Mouse (Mus musculus): ENCODE results near the gene Pde4c. TPM values are rescaled to one million over a fixed set of nuclear protein-coding genes. Genes with fewer than 3 reads are reported as not detected.
A peak's percentile ranks its signal among the peaks of the same experiment; 100 is the strongest.

The Pde4c gene
- polyA plus RNA-seq, 1 experiment from 2014 or later: not detected

DNA sequence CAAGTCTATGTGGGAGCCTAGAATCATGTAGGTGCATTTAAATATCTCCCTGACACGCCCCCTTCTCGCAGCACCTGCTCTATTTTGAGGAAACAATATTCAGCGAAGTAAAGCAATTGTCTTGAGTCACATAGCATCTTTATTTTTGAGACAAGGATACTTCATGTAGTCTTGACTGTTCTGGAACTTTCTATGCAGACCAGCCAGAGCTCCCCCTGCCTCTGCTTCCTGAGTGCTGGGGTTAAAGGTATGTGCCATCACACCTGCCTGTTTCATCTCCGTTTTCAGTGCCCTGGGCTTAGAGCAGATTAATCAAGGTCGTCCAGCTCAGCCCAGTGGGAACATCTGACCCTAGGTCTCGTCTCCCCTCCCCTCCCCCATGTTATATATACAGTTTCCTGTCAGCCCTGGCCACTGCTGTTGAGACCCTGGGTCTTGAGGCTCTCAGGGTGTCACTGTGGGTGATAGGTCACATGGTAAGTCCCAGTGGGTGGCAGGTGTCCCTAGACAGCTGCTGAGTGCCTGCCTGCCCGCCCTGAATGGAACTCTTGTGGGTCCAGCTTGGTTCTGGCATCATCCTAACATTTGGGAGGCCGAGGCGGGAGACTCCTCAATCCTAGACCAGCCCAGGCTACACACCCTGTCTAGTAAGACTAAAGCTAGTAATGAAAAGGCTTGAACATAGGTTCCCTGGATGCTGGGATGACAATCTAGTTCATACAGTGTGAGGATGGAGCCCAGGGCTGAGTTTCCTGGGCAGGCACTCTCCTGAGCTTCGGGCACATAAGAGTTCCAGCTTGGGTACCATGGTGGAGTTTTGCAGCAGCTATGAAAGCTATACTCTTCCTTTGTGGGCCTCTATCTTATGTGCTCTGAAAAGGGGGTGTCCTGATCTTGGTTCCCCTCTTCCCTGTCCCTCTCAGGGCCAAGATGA lies 22.2 kb upstream of the Pde4c start:
- peak overlapping the region; percentile 10; the same call in 1 of the 2 replicates for H3K4me3 ChIP-seq (ENCODE audit: inconsistent target)
- 64% methylated on average over 10 of the region's 10 CpGs for WGBS (ENCODE audit: missing documents)
- no peak overlapping the region for H3K27ac ChIP-seq
- H3K79me2 ChIP-seq (ENCODE audit: inconsistent target): no peaks in the 10 kb centered on the region; the same call in 1 of the 2 replicates
- H3K36me3 ChIP-seq (ENCODE audit: inconsistent target): no peaks in the 10 kb centered on the region

DNA sequence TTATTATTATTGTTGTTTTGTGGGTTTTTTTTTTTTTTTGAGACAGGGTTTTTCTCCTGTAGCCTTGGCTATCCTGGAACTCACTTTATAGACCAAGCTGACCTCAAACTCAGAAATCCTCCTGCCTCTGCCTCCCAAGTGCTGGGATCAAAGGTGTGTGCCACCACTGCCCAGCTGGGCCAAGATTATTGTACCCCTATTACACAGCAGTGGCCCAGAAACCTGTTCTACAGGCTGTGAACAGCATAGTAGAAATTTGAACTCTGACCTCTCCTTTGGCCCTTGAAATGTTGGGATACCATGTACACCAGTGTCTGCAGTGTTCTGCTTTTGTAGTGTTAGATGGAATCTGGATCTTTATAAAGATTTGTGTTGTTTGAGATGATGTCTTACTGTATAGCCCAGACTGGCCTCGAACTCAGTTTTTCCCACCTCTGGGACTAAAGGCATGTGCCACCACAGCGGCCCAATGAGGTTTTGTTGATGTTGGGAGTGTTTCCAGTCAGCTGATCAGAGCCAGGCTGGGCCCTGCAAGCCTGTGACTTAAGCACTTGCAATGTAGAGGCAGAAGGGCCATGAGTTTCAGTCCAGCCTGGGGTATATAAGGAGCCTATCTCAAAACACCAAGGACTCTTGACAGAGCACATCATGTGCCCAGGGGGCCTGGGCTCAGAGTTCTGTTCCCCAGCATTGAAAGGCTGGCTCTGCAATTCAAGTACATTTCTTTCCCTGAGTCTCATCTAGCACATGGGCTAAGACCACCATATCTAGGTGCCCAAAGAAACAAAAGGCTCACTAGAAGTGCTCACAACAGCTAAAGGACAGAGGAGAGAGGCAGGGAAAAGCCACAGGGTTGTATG lies 21.3 kb upstream of the Pde4c start:
- no peak overlapping the region for H3K4me3 ChIP-seq (ENCODE audit: inconsistent target)
- no peaks in the 10 kb centered on the region; the same call in 1 of the 2 replicates for H3K79me2 ChIP-seq (ENCODE audit: inconsistent target)
- H3K36me3 ChIP-seq (ENCODE audit: inconsistent target): no peaks in the 10 kb centered on the region
- 94% methylated on average over 2 of the region's 2 CpGs for WGBS (ENCODE audit: missing documents)
- H3K27ac ChIP-seq: no peak overlapping the region

DNA sequence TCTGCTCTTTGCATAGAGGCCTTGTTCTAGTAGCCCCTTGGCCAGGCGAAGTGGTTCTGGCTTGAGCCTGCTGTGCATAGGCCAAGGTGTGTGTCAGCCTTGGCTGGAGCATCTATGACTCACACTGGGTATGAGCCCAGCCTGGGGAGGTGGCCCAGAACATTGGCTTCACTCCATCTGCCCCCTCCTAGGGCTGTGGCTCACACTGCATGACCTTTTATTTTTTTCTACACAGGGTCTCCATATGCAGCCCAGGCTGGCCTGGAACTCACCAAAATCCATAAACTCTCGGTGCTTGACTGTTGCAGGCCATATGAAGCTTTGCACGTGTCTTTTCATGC lies 20.7 kb upstream of the Pde4c start:
- WGBS (ENCODE audit: missing documents): 93% methylated on average over 3 of the region's 3 CpGs

DNA sequence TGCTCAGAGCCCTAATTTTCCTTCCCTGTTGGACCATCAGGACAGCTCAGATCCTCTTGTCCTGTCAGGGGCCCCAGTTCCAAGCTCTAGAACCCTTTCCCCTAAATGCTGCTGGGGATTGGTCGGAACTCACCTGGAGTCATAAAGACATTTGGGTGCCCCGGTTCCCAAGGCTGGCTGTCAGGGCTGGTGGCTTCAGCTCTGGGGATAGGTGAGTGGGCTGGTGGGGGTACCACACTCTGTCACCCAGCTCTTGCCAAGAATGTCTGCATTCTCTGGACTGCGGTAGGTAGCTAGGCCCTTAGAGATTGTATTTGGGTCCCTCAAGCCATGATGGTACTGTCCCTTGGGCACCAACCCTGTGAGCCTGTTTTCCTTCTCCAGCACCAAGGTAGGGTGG lies 20.2 kb upstream of the Pde4c start, which contains the start of gene Iqcn:
Gene Iqcn, plus strand, starts transcription at position 171 of the 400 bp plus-strand sequence.
- no peaks in the 10 kb centered on the region; the same call in 1 of the 2 replicates for H3K79me2 ChIP-seq (ENCODE audit: inconsistent target)
- H3K4me3 ChIP-seq (ENCODE audit: inconsistent target): no peak within 1 kb of the TSS
- 95% methylated on average over 3 of the region's 3 CpGs for WGBS (ENCODE audit: missing documents)
- H3K36me3 ChIP-seq (ENCODE audit: inconsistent target): no peaks in the 10 kb centered on the region
- H3K27ac ChIP-seq: no peak within 1 kb of the TSS

More for the DNA sequence above, 20.7 kb upstream of the Pde4c start:
- H3K36me3 ChIP-seq (ENCODE audit: inconsistent target): no peaks in the 10 kb centered on the region
- H3K27ac ChIP-seq: no peak overlapping the region
- no peak overlapping the region for H3K4me3 ChIP-seq (ENCODE audit: inconsistent target)
- H3K79me2 ChIP-seq (ENCODE audit: inconsistent target): no peaks in the 10 kb centered on the region; the same call in 1 of the 2 replicates

DNA sequence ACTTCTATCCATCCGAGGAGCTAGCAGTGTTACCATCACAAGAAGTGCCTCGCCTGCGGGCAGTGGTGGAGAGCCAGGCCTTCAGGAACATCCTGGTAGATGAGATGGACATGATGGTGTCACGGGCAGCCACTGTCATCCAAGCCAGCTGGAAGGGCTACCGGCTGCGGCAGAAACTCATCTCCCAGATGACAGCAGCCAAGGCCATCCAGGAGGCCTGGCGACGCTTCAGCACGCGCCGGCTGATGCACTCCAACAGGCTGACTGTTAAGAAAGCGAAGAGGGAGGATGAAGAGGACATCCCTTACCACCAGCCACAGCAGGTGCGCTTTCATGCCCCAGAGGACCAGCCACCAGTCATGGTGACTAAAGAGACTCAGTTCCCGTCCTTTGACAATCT lies 15.2 kb upstream of the Pde4c start:
- 92% methylated on average over 14 of the region's 14 CpGs for WGBS (ENCODE audit: missing documents)
- H3K79me2 ChIP-seq (ENCODE audit: inconsistent target): no peaks in the 10 kb centered on the region
- H3K36me3 ChIP-seq (ENCODE audit: inconsistent target): no peaks in the 10 kb centered on the region
- no peak overlapping the region for H3K4me3 ChIP-seq (ENCODE audit: inconsistent target)
- no peak overlapping the region for H3K27ac ChIP-seq

DNA sequence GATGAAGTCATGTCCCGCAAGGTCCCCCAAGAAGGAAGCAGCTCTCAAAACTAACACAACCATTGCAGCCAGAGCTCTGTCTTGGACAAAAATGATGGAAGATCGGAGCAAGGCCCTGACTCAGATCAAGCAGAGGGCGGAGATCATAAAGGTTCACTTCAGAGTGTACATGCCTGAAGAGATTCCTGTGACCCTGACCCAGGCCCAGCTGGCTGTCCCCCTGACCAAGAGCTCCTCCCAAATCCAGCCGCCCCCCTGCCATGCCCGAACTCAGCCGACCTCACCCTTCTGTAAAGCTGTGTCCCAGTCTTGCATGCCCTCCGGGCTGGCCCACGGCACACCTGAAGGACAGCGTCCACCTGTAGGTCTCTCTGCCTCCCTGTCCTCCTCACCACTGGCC lies 13.7 kb upstream of the Pde4c start:
- Histone ChIP-seq H3K36me3 (ENCODE audit: inconsistent target) (no peaks in the 10 kb centered on the region), H3K27ac (no peak overlapping the region), H3K79me2 (ENCODE audit: inconsistent target) (no peaks in the 10 kb centered on the region), H3K4me3 (ENCODE audit: inconsistent target) (no peak overlapping the region)
- WGBS (ENCODE audit: missing documents): 96% methylated on average over 9 of the region's 9 CpGs

DNA sequence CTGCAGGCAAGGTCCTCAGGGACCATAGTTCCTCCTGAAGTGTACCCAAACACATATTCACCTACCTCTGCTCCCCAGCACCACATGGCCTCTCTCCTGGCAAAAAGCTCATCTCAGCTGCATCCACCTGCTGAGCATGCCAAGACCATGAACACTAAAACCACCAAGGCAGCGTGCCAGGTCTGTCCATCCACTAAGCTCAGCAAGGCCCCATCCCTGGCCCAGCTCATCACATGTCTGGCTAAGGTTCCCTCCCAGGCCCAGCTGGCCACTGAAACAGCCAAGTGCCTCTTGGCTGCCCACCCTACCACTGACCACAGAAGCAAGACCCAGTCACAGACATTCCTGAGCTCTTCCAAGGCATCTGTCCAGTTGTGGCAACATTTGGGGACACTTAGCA lies 13.2 kb upstream of the Pde4c start:
- WGBS (ENCODE audit: missing documents): 94% methylated on average over 1 of the region's 1 CpGs

DNA sequence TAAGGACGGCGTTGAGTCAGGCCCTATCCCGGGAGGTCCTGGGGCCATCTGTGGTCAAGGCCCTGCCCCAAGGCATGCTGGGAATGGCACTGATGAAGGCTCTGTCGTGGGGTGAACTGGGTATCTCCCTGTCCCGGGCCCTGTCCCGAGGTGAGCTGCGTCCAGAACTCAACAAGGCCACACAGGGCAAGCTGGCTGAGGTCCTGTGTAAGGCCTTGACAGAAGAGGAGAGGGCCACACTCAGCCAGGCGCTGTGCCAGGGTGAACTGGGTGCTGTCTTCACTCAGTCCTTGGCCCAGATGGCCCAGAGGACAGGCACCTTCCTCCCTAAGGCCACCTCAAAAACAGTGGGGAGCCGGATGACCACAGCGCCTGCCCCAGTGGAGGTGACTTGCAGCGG lies 12.5 kb upstream of the Pde4c start:
- Histone ChIP-seq H3K36me3 (ENCODE audit: inconsistent target) (no peaks in the 10 kb centered on the region), H3K4me3 (ENCODE audit: inconsistent target) (no peak overlapping the region), H3K79me2 (ENCODE audit: inconsistent target) (no peaks in the 10 kb centered on the region), H3K27ac (no peak overlapping the region)
- WGBS (ENCODE audit: missing documents): 88% methylated on average over 11 of the region's 11 CpGs

More for the DNA sequence above, 13.2 kb upstream of the Pde4c start:
- H3K36me3 ChIP-seq (ENCODE audit: inconsistent target): no peaks in the 10 kb centered on the region
- H3K27ac ChIP-seq: no peak overlapping the region
- H3K79me2 ChIP-seq (ENCODE audit: inconsistent target): no peaks in the 10 kb centered on the region
- no peak overlapping the region for H3K4me3 ChIP-seq (ENCODE audit: inconsistent target)

DNA sequence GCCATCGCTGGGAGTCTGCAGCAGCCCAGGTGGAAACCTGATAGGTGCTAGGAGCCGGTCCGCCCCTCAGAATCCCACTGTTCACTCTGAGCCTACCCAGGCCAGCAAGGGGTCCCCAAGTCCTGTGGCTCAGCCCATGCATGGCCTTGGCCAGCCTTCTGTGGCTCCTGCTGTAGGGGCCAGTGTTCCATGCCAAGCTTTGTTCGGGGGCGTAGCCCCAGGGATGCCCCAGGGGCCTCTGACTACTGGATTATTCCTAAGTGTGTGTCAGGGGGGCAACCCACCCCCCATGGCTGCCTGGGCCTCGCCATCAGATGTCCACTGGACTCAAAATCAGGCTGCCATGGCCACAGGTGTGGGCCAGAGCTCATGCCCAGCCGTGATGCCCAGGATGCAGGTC lies 9.5 kb upstream of the Pde4c start:
- Histone ChIP-seq H3K27ac (no peak overlapping the region), H3K4me3 (ENCODE audit: inconsistent target) (no peak overlapping the region), H3K36me3 (ENCODE audit: inconsistent target) (no peaks in the 10 kb centered on the region), H3K79me2 (ENCODE audit: inconsistent target) (no peaks in the 10 kb centered on the region)
- 90% methylated on average over 7 of the region's 7 CpGs for WGBS (ENCODE audit: missing documents)

DNA sequence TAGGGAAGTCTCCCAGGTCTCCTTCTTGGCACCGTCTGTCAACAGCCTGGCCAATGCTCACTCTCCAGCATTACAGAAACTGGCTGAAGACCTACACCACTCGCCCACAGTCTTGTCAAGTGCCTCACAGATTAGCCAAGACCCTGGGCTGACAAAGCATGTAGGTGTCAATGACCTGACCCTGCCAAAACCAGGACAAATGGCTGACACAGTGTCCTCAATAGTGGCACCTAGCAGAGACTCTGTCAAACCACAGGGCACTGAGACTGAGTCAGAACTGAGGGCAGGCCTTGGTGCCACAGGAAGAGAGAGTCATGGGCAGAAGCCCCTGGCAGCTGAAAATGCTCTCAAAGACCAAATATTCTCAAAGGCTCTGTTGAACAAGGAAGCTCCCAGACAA lies 8.4 kb upstream of the Pde4c start:
- Histone ChIP-seq H3K4me3 (ENCODE audit: inconsistent target) (no peak overlapping the region), H3K27ac (no peak overlapping the region), H3K36me3 (ENCODE audit: inconsistent target) (no peaks in the 10 kb centered on the region), H3K79me2 (ENCODE audit: inconsistent target) (no peaks in the 10 kb centered on the region)
- 71% methylated on average over 2 of the region's 2 CpGs for WGBS (ENCODE audit: missing documents)

DNA sequence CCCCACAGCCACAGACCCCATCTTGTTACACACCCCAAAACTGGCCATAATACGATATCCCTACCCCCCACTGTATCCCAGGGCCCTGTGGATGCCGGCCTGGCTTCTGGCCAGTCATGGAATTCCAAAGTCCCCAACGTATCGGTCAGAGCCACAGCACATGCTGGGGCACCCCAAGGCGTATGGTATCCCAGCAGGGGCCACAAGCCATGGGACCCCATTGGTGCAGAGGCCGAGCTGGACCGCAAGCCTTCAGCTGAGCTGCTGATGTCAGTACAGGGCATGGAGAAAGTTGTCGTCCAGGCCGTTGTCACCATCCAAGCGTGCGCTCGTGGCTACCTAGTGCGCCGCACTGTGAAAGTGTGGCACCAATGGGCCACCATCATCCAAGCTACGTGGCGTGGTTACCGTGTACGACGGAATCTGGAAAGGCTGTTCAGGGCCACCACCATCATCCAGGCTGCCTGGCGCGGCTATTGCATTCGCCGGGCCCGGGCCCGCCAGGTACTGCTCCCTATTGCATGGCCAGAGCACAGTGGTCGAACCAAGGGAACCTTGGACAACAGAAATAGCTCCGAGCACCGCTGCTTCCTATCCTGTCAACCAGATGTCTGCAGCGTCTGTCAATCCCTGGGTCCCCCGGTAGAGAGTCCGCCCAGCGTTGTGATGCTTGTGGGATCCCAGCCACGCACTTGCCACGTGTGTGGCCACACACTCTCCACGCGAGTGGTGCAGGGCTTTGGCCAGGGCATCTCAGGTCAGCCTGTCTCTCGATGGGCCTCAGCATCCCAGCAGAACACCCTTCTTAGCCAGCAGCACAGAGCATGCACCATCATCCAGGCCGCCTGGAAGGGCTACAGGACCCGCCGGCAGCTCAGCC lies 6.8 kb upstream of the Pde4c start:
- no peaks in the 10 kb centered on the region for H3K79me2 ChIP-seq (ENCODE audit: inconsistent target)
- H3K27ac ChIP-seq: no peak overlapping the region
- H3K4me3 ChIP-seq (ENCODE audit: inconsistent target): no peak overlapping the region
- WGBS (ENCODE audit: missing documents): 91% methylated on average over 38 of the region's 40 CpGs
- H3K36me3 ChIP-seq (ENCODE audit: inconsistent target): no peaks in the 10 kb centered on the region

DNA sequence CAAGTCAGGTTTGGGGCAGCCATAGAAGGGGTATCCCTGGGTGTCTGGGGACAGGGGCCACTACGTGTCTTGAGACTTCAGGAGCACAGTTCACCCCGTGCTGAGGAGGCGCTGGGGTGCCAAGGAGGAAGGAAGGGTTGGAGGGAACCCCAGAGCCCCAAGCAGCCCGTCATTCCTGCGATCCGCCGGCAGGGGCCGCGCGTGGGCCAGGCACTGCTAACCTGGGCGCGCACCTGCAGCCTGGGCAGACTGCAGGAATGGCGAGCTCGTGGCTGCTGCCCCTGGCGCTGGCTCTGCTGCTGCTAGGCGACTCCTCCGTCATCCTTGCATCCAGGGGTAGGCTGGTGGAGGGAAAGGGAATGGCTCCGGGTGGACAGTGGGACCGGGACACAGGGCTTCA lies 5.2 kb upstream of the Pde4c start, which contains the start of gene Gm3336:
Gene Gm3336, plus strand, starts transcription at position 247 of the 400 bp plus-strand sequence.
- H3K4me3 ChIP-seq (ENCODE audit: inconsistent target): no peak within 1 kb of the TSS
- no peaks in the 10 kb centered on the region for H3K79me2 ChIP-seq (ENCODE audit: inconsistent target)
- 3% methylated on average over 18 of the region's 19 CpGs for WGBS (ENCODE audit: missing documents)
- H3K36me3 ChIP-seq (ENCODE audit: inconsistent target): no peaks in the 10 kb centered on the region
- H3K27ac ChIP-seq: 0 out of 2 replicates have a peak within 1 kb of the TSS, but pooled peaks have one; percentile 51

DNA sequence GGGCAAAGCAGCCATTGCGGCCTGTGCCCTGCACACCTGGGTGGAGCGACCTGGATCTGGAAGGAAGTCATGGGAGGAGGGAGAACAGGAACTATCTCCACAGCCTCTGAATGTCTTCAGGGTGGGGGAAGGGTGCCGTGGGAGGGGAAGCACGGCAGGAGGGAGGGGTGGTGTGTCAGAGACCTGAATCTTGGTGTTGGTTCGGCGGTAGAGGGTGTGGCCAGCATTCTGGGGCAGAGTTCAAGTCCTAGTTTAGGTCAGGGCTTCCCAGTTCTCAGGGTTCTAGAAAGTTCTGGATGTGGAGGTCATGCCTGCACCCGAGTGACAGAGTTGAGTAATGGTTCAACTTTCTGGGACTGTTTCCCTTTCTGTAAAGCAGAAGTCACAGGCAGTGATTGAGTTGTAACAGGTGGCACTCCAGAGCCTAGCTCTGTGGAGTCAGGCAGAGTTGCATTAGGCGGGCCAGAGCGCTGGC lies 3.7 kb upstream of the Pde4c start:
- Histone ChIP-seq H3K79me2 (ENCODE audit: inconsistent target) (no peaks in the 10 kb centered on the region), H3K4me3 (ENCODE audit: inconsistent target) (no peak overlapping the region), H3K36me3 (ENCODE audit: inconsistent target) (no peaks in the 10 kb centered on the region), H3K27ac (peak overlapping the region; percentile 51)
- WGBS (ENCODE audit: missing documents): 22% methylated on average over 9 of the region's 9 CpGs

DNA sequence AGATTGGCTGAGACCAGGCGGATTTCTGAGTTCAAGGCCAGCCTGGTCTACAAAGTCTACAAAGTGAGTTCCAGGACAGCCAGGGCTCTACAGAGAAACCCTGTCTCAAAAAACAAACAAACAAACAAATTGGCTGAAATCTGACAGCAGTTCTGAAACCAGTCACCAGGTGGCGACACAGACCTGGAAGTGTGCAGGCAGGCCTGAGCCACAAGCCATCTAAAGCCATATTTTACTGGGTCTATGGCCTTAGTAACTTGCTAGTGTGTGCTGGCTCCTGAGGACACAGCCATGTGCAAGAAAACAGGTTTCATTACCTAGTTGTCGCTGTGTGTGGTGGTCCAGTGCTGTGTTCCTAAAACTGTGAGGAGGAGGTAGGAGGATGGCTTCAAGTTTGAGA lies 2.8 kb upstream of the Pde4c start:
- 0% methylated on average over 3 of the region's 3 CpGs for WGBS (ENCODE audit: missing documents)

More for the DNA sequence above, 2.8 kb upstream of the Pde4c start:
- no peaks in the 10 kb centered on the region for H3K36me3 ChIP-seq (ENCODE audit: inconsistent target)
- no peak overlapping the region for H3K4me3 ChIP-seq (ENCODE audit: inconsistent target)
- H3K27ac ChIP-seq: no peak overlapping the region
- H3K79me2 ChIP-seq (ENCODE audit: inconsistent target): no peaks in the 10 kb centered on the region

All from macrophage (primary cell).